Mouse (Mus musculus) adrenal gland, adult 18-20 months (tissue): Measurements from ENCODE around the gene Stk33. TPM values are rescaled to one million over a fixed set of nuclear protein-coding genes. Genes with fewer than 3 reads are reported as not detected.
A peak's percentile ranks its signal among the peaks of the same experiment; 100 is the strongest.
"Not testable (repeated sequence)": the region's sequence is repeated elsewhere in the genome, so short reads cannot be mapped to it uniquely, and the experiment has no call there.

Experiments
- DNase-seq, 2 experiments: peaks; one replicate each; pipeline ENCODE4 v3.0.0; 2021 to 2022; ENCODE audit warnings: low spot score in 2 of 2
- long read RNA-seq, 2 experiments: library from polyadenylated mRNA; stranded (forward); transcript quantifications; one replicate each; pipeline ENCODE4 v2.0.0; 2021
- total RNA-seq, 2 experiments: library from RNA; stranded (reverse); gene quantifications; 1 replicate in 1 of 2; 2 replicates in 1 of 2; pipeline ENCODE4 v1.2.3; 2021

The Stk33 gene
- under 1 TPM; 0.54 to 0.73 TPM for total RNA-seq
- long read RNA-seq, experiment 1, partial matches to known transcripts: 0 of 1 reads
- long read RNA-seq, experiment 1, other reads (novel, unspliced or antisense): 1 of 1 reads
- long read RNA-seq, experiment 2, partial matches to known transcripts: 0 of 3 reads
- long read RNA-seq, experiment 2, other reads (novel, unspliced or antisense): 2 of 3 reads

- peak; percentile 34 to 35 for DNase-seq
These were observed at the start of gene Stk33 for GRCm38 (mm10) chr7:109438781-109439591. Gene Stk33 (minus strand): TSS chr7:109439081.

GRCm38 (mm10) chr7:109484221-109484620 lies 45.3 kb upstream of the Stk33 start:
- no peak for DNase-seq

GRCm38 (mm10) chr7:109480765-109481197 lies 41.9 kb upstream of the Stk33 start:
- DNase-seq: peak in 1 of 2 experiments; percentile 9

- DNase-seq: no peak
These were observed 39.0 kb upstream of the Stk33 start for GRCm38 (mm10) chr7:109477926-109478325.

GRCm38 (mm10) chr7:109470700-109471099 lies 31.8 kb upstream of the Stk33 start:
- DNase-seq: no peak

- no peak for DNase-seq
These were observed 29.4 kb upstream of the Stk33 start for GRCm38 (mm10) chr7:109468262-109468701.

- DNase-seq: no peak
These were observed 28.7 kb upstream of the Stk33 start for GRCm38 (mm10) chr7:109467591-109467990.

GRCm38 (mm10) chr7:109460698-109461097 lies 21.8 kb upstream of the Stk33 start:
- DNase-seq: no peak

- DNase-seq: no peak
These were observed 17.7 kb upstream of the Stk33 start for GRCm38 (mm10) chr7:109456563-109456962.

- DNase-seq: no peak
These were observed 16.9 kb upstream of the Stk33 start for GRCm38 (mm10) chr7:109455748-109456147.

GRCm38 (mm10) chr7:109454856-109455255 lies 16.0 kb upstream of the Stk33 start:
- no peak for DNase-seq

GRCm38 (mm10) chr7:109448060-109448459 lies 9.2 kb upstream of the Stk33 start:
- no peak for DNase-seq

- peak; percentile 38 to 40 for DNase-seq
These were observed 6.1 kb upstream of the Stk33 start for GRCm38 (mm10) chr7:109445012-109445411.

GRCm38 (mm10) chr7:109442739-109443138 lies 3.9 kb upstream of the Stk33 start:
- no peak for DNase-seq

- no peak for DNase-seq
These were observed 1.9 kb upstream of the Stk33 start for GRCm38 (mm10) chr7:109440697-109441269.

GRCm38 (mm10) chr7:109424422-109425159 lies 14.3 kb downstream of the Stk33 start:
- DNase-seq: no peak

- DNase-seq: no peak
These were observed 16.1 kb downstream of the Stk33 start for GRCm38 (mm10) chr7:109422803-109423202.

GRCm38 (mm10) chr7:109405491-109405890 lies 33.4 kb downstream of the Stk33 start:
- no peak for DNase-seq

- no peak for DNase-seq
These were observed 39.6 kb downstream of the Stk33 start for GRCm38 (mm10) chr7:109399299-109399698.

GRCm38 (mm10) chr7:109381131-109381530 lies 57.8 kb downstream of the Stk33 start:
- no peak for DNase-seq

GRCm38 (mm10) chr7:109373556-109373955 lies 65.3 kb downstream of the Stk33 start:
- DNase-seq: not testable (repeated sequence)
